Comparison of ENCODE assay signal across 23 mouse cellular contexts in the genomic region with DNA sequence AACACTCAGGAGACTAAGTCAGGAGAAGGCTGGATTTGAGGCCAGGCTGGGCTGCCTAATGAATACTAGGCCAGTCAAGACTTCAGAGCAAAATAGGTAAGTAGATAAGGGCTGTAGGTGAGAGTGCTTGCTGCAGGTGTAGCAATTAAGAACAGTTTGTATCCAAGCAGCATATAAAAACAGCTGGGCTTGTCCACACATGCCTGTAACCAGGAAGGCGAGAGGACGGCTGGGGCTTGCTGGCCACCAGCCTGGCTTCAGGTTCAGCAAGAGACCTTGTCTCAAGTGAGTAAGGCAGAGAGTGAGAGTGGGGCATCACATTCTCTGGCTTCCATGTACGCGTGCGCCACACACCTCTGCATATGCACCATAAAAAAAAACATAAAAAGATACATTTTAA.
A peak's percentile ranks its signal among the peaks of the same experiment; 100 is the strongest.
DNase-seq lines count a peak whose midpoint lies in the region; TF ChIP-seq lines count a peak whose summit lies in the region.
"Had no signal": no experiment of that assay in that cellular context is flagged by ENCODE, and none has a peak within 500 bp of the region (broad histone marks: within the 10 kb centered on the region; RNA-seq: fewer than 3 reads in every experiment).

No protein-coding gene starts in this region.

- H3K4me1 ChIP-seq in E14TG2a.4 (replicated peaks; ENCODE audit: low read depth, low read length), result peaks cover 43% of the 10 kb centered on the region
- H3K4me1 ChIP-seq: embryonic facial prominence, embryonic 13.5 days; embryonic facial prominence, embryonic 15.5 days; forebrain, embryonic 13.5 days; forebrain, embryonic 15.5 days had no signal

- H3K27me3 ChIP-seq in E14TG2a.4 (ENCODE audit: insufficient read depth, low read length), result no peaks in the 10 kb centered on the region
- H3K27me3 ChIP-seq: embryonic facial prominence, embryonic 13.5 days; embryonic facial prominence, embryonic 15.5 days; forebrain, embryonic 13.5 days; forebrain, embryonic 15.5 days; Patski had no signal

- H3K36me3 ChIP-seq in E14TG2a.4 (ENCODE audit: insufficient read depth, low read length), result no peaks in the 10 kb centered on the region
- H3K36me3 ChIP-seq: embryonic facial prominence, embryonic 13.5 days; embryonic facial prominence, embryonic 15.5 days; forebrain, embryonic 15.5 days had no signal

- H3K4me3 ChIP-seq in E14TG2a.4 (replicated peaks; ENCODE audit: low read length), result peak overlapping the region; percentile 65
- H3K4me3 ChIP-seq: embryonic facial prominence, embryonic 13.5 days; embryonic facial prominence, embryonic 15.5 days; erythroblast, embryonic 14.5 days; forebrain, embryonic 13.5 days; forebrain, embryonic 15.5 days had no signal

- TF ChIP-seq CTCF in E14TG2a.4 (conservative IDR thresholded peaks at IDR 0.05; ENCODE audit: low read length), result no peak

- no peaks in the 10 kb centered on the region for H3K9me3 ChIP-seq in E14TG2a.4 (ENCODE audit: low read length)
- H3K9me3 ChIP-seq: embryonic facial prominence, embryonic 13.5 days; embryonic facial prominence, embryonic 15.5 days; forebrain, embryonic 13.5 days; forebrain, embryonic 15.5 days had no signal

- DNase-seq in urinary bladder, postnatal 14 days (ENCODE audit: low spot score), result peak; percentile 58
- no peak for DNase-seq in urinary bladder, postnatal 10 days (ENCODE audit: low spot score)
- peak; percentile 53 to 56 for DNase-seq in urinary bladder, postnatal 36 days (ENCODE audit: low spot score in 2 of 2)
- no peak for DNase-seq in urinary bladder, postnatal 4 days (ENCODE audit: low spot score in 2 of 2)
- no peak for DNase-seq in left cerebral cortex, adult 11 months (ENCODE audit: low spot score)
- no peak for DNase-seq in MN1 (ENCODE audit: low spot score)
- DNase-seq: adrenal gland, adult 8-10 months; adrenal gland, postnatal 14 days; adrenal gland, postnatal 36 days; cerebellum, adult 11-12 months; cerebellum, adult 2 months; cerebellum, adult 9-10 months; cerebellum, postnatal 10 days; cerebellum, postnatal 25 days; embryo, embryonic 11 days; forebrain, postnatal 0 days had no signal

Comparison
In these comparisons a context has a peak if more than half of its experiments do, and no peak if none do; other contexts are left out.
1. DNase-seq: peak in urinary bladder, postnatal 14 days (single experiment) and urinary bladder, postnatal 36 days (2 of 2); none in urinary bladder, postnatal 10 days (single experiment), urinary bladder, postnatal 4 days (0 of 2), left cerebral cortex, adult 11 months (single experiment) and MN1 (single experiment).